9 mouse cellular contexts compared by ENCODE assay signal in the genomic region with DNA sequence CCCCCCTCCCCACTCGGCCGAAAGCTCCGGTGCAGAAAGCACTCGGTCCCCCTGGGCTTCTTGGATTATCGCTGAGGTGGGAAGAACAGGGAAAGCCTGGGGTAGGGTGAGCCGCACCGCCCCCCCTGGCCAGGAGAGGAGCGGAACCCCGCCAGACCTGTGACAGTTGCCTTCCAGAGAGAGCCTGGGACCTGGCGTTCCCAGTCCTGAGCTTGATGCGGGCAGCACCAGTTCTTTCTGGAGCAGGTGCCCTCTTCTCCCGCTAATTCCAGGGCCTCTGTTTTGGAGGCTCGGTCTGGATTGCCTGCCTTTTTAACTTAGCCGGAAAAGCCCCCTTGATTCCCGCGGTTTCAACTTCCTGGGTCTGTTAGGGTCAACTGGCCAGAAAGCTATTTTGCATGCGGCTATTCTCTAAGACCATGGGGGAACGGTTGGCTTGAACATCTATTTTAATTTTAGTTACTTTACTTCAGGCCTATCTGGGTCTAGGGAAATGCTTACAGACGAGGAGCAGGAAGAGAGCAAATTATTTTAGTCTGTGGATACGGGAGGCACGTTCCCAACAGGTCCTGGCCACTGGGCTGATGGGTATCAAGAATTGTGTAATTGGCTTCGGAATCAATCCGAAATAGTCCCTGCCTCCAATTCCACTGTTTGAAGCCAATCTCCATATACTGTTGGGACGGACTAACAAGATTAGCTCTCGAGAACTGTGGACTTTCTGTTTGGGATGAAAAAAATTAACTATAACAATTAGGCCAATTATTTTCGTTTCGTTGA. TPM values are rescaled to one million over a fixed set of nuclear protein-coding genes. Genes with fewer than 3 reads are reported as not detected.
DNase-seq lines count a peak whose midpoint lies in the region; ATAC-seq lines count a peak whose summit lies in the region.
"Had no signal": no experiment of that assay in that cellular context is flagged by ENCODE, and none has a peak within 500 bp of the region (broad histone marks: within the 10 kb centered on the region; RNA-seq: fewer than 3 reads in every experiment).

No protein-coding gene starts in this region.

- WGBS in kidney, embryonic 14.5 days, result 3% methylated on average over 27 of the region's 27 CpGs
- WGBS in embryonic facial prominence, embryonic 13.5 days, result 3% methylated on average over 27 of the region's 27 CpGs
- 2% methylated on average over 27 of the region's 27 CpGs for WGBS in limb, embryonic 13.5 days

- DNase-seq in kidney, adult 8-10 months, result no peak
- DNase-seq in R1 (ENCODE audit: low read depth, low spot score), result peak; percentile 52
- no peak for DNase-seq in spleen, postnatal 10 days (ENCODE audit: low spot score in 2 of 2)
- DNase-seq: right cerebral cortex, postnatal 14 days had no signal

- no peaks in the 10 kb centered on the region for H3K9me3 ChIP-seq in kidney, embryonic 14.5 days (ENCODE audit: control insufficient read depth, low read length)
- H3K9me3 ChIP-seq in embryonic facial prominence, embryonic 13.5 days, result no peaks in the 10 kb centered on the region
- H3K9me3 ChIP-seq in limb, embryonic 13.5 days, result no peaks in the 10 kb centered on the region

- H3K4me2 ChIP-seq in kidney, embryonic 14.5 days (replicated peaks; ENCODE audit: low read depth, low read length), result peak overlapping the region; percentile 26
- peak overlapping the region; percentile 83 for H3K4me2 ChIP-seq in embryonic facial prominence, embryonic 13.5 days
- peak overlapping the region; percentile 47 for H3K4me2 ChIP-seq in limb, embryonic 13.5 days (replicated peaks)

- peaks cover 9% of the 10 kb centered on the region for H3K4me1 ChIP-seq in kidney, embryonic 14.5 days (ENCODE audit: control insufficient read depth, insufficient read depth, low read length)
- peaks cover 53% of the 10 kb centered on the region for H3K4me1 ChIP-seq in embryonic facial prominence, embryonic 13.5 days
- peaks cover 54% of the 10 kb centered on the region for H3K4me1 ChIP-seq in limb, embryonic 13.5 days

- H3K4me3 ChIP-seq in kidney, embryonic 14.5 days (ENCODE audit: low read length), result peak overlapping the region; percentile 18; the same call in 1 of the 2 replicates
- H3K4me3 ChIP-seq in embryonic facial prominence, embryonic 13.5 days, result peak overlapping the region; percentile 28
- H3K4me3 ChIP-seq in limb, embryonic 13.5 days, result peak overlapping the region; percentile 22

- no peak overlapping the region for H3K9ac ChIP-seq in kidney, embryonic 14.5 days (ENCODE audit: low read depth, low read length)
- H3K9ac ChIP-seq in embryonic facial prominence, embryonic 13.5 days, result no peak overlapping the region
- H3K9ac ChIP-seq in limb, embryonic 13.5 days, result no peak overlapping the region

- no peak overlapping the region for H3K27ac ChIP-seq in kidney, embryonic 14.5 days (ENCODE audit: low read depth, low read length)
- H3K27ac ChIP-seq in embryonic facial prominence, embryonic 13.5 days, result no peak overlapping the region
- no peak overlapping the region for H3K27ac ChIP-seq in limb, embryonic 13.5 days

- no peak for ATAC-seq in kidney, embryonic 14.5 days (ENCODE audit: low FRiP score, low TSS enrichment)
- no peak for ATAC-seq in embryonic facial prominence, embryonic 13.5 days (ENCODE audit: insufficient number of reproducible peaks, insufficient read depth, low FRiP score, low TSS enrichment, low read depth)
- ATAC-seq in limb, embryonic 13.5 days (ENCODE audit: low FRiP score, low read depth), result no peak
- no peak for ATAC-seq in frontal cortex, adult (ENCODE audit: low TSS enrichment)
- ATAC-seq: inflammation-experienced regulatory T-cells, adult 6 months had no signal

- H3K36me3 ChIP-seq in kidney, embryonic 14.5 days (ENCODE audit: control insufficient read depth, insufficient read depth, low read length), result no peaks in the 10 kb centered on the region
- H3K36me3 ChIP-seq in embryonic facial prominence, embryonic 13.5 days, result no peaks in the 10 kb centered on the region
- H3K36me3 ChIP-seq in limb, embryonic 13.5 days, result no peaks in the 10 kb centered on the region

- peaks cover 95% of the 10 kb centered on the region for H3K27me3 ChIP-seq in kidney, embryonic 14.5 days (ENCODE audit: control insufficient read depth, insufficient read depth, low read length)
- H3K27me3 ChIP-seq in embryonic facial prominence, embryonic 13.5 days, result peaks cover 92% of the 10 kb centered on the region
- H3K27me3 ChIP-seq in limb, embryonic 13.5 days, result peaks cover 97% of the 10 kb centered on the region

RNA-seq across cellular contexts. Expression of a gene that starts 1.4 kb away (rescaled TPM):
- polyA plus RNA-seq in kidney, embryonic 14.5 days (2014; fragmentation: Nextera tagmentation; extraction: Ambion mirVana), result 0.60 and 0.66 TPM in 2 replicates
- polyA plus RNA-seq in embryonic facial prominence, embryonic 13.5 days (2015; fragmentation: Nextera tagmentation; extraction: Ambion mirVana), result 20.1 and 23.4 TPM in 2 replicates
- polyA plus RNA-seq in limb, embryonic 13.5 days (2015; fragmentation: Nextera tagmentation; extraction: Ambion mirVana), result 4.0 and 4.9 TPM in 2 replicates
- polyA plus RNA-seq: inflammation-experienced regulatory T-cells, adult 6 months had no signal

Comparison
In these comparisons a context has a peak if more than half of its experiments do, and no peak if none do; other contexts are left out.
1. H3K4me2 ChIP-seq: peak in every context shown above with its lines; median percentile 83 in embryonic facial prominence, embryonic 13.5 days; 47 in limb, embryonic 13.5 days; 26 in kidney, embryonic 14.5 days.